Mouse (Mus musculus): ENCODE data around the gene Ebp. TPM values are rescaled to one million over a fixed set of nuclear protein-coding genes. Genes with fewer than 3 reads are reported as not detected.

The Ebp gene
- polyA plus RNA-seq, 1 experiment: 116 TPM

DNA sequence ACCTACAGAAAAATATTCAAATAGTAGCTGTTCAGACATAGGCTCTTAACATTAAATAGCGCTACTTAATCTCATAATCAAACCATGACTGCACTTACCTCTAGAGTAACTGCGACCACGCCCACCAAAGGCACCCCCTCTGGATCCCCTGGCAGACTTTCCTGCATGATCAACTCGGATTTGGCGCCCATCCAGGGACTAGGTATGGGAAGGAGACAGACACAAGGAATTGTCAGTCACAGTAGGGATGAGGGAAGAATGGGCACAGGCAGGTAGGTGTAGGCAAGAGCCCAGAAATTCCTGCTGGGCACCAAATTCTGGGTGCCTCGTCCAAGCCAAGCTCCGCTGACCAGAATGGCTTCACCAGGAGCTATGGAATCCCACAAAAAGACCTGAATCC, 49.6 kb downstream of the Ebp start:
- H3K4me3 ChIP-seq: peak overlapping the region; percentile 90
- no peak overlapping the region for H3ac ChIP-seq (ENCODE audit: control insufficient read depth, insufficient read length)
- TF ChIP-seq MAX (IDR thresholded peaks at IDR 0.05; ENCODE audit: low read depth) (no peak), REST (IDR thresholded peaks at IDR 0.05; ENCODE audit: insufficient read depth, insufficient read length) (no peak), CEBPB (IDR thresholded peaks at IDR 0.05; ENCODE audit: insufficient read depth, poor library complexity, severe bottlenecking) (no peak), POLR2AphosphoS2 (IDR thresholded peaks at IDR 0.05; ENCODE audit: insufficient read length, low read depth) (no peak), TCF12 (IDR thresholded peaks at IDR 0.05; ENCODE audit: insufficient read depth, poor library complexity, severe bottlenecking) (no peak), MYOD1 (IDR thresholded peaks at IDR 0.05; ENCODE audit: control insufficient read depth in 1 of 3, insufficient read length in 2 of 3, low read depth in 2 of 3) (no peak), TCF3 (IDR thresholded peaks at IDR 0.05; ENCODE audit: insufficient read length, low read depth) (no peak), POLR2A (IDR thresholded peaks at IDR 0.05; ENCODE audit: insufficient read length, low read depth) (no peak), SRF (IDR thresholded peaks at IDR 0.05; ENCODE audit: control insufficient read depth, insufficient read length, low read depth) (no peak), USF1 (IDR thresholded peaks at IDR 0.05; ENCODE audit: low read depth) (no peak), MYOG (IDR thresholded peaks at IDR 0.05; ENCODE audit: control insufficient read depth in 1 of 3, insufficient read depth in 1 of 3, insufficient read length in 2 of 3, low read depth in 2 of 3) (no peak), E2F4 (IDR thresholded peaks at IDR 0.05; ENCODE audit: insufficient read depth) (no peak)
- H3K4me2 ChIP-seq (ENCODE audit: low read depth): peak overlapping the region; percentile 70
- H3K27me3 ChIP-seq (ENCODE audit: control insufficient read depth, insufficient read depth, insufficient read length): no peaks in the 10 kb centered on the region
- H3K36me3 ChIP-seq (ENCODE audit: control insufficient read depth, insufficient read depth): peaks cover 21% of the 10 kb centered on the region
- H3K79me2 ChIP-seq (ENCODE audit: control insufficient read depth, insufficient read depth): peaks cover 20% of the 10 kb centered on the region

DNA sequence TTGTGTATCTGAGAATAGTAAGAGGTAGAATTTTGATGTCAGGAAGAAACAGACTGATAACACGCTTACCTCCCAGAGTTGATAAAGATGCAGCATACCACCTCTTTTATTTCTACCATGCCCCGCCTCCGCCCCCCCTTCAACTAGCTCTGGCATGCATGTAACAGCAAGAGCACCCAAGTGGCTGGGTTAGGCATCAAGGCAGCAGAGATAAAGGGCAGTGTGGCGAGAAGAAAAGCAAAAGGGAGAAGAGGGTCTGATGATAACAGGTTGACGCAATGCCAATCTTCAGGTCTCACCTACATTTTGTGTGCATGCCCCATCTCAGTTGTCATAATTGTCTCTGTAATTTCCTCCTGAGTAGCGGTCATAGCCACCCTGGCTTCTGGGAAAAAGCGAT, 50.4 kb downstream of the Ebp start:
- Histone ChIP-seq H3ac (ENCODE audit: control insufficient read depth, insufficient read length) (no peak overlapping the region), H3K4me3 (no peak overlapping the region), H3K27me3 (ENCODE audit: control insufficient read depth, insufficient read depth, insufficient read length) (no peaks in the 10 kb centered on the region), H3K4me2 (ENCODE audit: low read depth) (peak overlapping the region; percentile 70), H3K79me2 (ENCODE audit: control insufficient read depth, insufficient read depth) (peaks cover 20% of the 10 kb centered on the region), H3K36me3 (ENCODE audit: control insufficient read depth, insufficient read depth) (peaks cover 21% of the 10 kb centered on the region)
- TF ChIP-seq MYOG (IDR thresholded peaks at IDR 0.05; ENCODE audit: control insufficient read depth in 1 of 3, insufficient read depth in 1 of 3, insufficient read length in 2 of 3, low read depth in 2 of 3): no peak
- TF ChIP-seq SRF (IDR thresholded peaks at IDR 0.05; ENCODE audit: control insufficient read depth, insufficient read length, low read depth): no peak
- no peak for TF ChIP-seq USF1 (IDR thresholded peaks at IDR 0.05; ENCODE audit: low read depth)
- TF ChIP-seq POLR2A (IDR thresholded peaks at IDR 0.05; ENCODE audit: insufficient read length, low read depth): no peak
- no peak for TF ChIP-seq TCF3 (IDR thresholded peaks at IDR 0.05; ENCODE audit: insufficient read length, low read depth)
- no peak for TF ChIP-seq REST (IDR thresholded peaks at IDR 0.05; ENCODE audit: insufficient read depth, insufficient read length)
- no peak for TF ChIP-seq CEBPB (IDR thresholded peaks at IDR 0.05; ENCODE audit: insufficient read depth, poor library complexity, severe bottlenecking)
- no peak for TF ChIP-seq MAX (IDR thresholded peaks at IDR 0.05; ENCODE audit: low read depth)
- no peak for TF ChIP-seq TCF12 (IDR thresholded peaks at IDR 0.05; ENCODE audit: insufficient read depth, poor library complexity, severe bottlenecking)
- TF ChIP-seq MYOD1 (IDR thresholded peaks at IDR 0.05; ENCODE audit: control insufficient read depth in 1 of 3, insufficient read length in 2 of 3, low read depth in 2 of 3): no peak
- no peak for TF ChIP-seq E2F4 (IDR thresholded peaks at IDR 0.05; ENCODE audit: insufficient read depth)
- TF ChIP-seq POLR2AphosphoS2 (IDR thresholded peaks at IDR 0.05; ENCODE audit: insufficient read length, low read depth): no peak

DNA sequence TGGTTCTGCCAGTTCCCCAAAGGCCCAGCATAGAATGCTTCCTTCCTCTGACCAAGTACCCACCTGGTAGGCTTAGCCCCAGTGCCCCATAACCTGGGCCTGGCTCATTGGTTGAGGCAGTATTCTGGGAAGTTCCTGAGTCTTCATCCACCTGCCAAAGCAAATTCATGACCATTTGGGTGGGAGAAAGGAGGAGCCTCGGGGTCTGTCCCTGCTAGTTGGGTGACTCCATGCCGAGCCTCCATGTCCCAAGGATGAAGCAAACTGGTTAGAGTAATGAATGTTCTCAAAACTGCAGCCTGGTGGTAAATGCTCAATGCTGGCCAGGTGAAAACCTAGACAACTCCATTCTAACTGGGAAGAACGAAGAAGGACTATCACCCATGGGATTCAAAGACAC, 52.3 kb downstream of the Ebp start:
- peaks cover 21% of the 10 kb centered on the region for H3K36me3 ChIP-seq (ENCODE audit: control insufficient read depth, insufficient read depth)
- no peak overlapping the region for H3ac ChIP-seq (ENCODE audit: control insufficient read depth, insufficient read length)
- no peak overlapping the region for H3K4me3 ChIP-seq
- H3K27me3 ChIP-seq (ENCODE audit: control insufficient read depth, insufficient read depth, insufficient read length): no peaks in the 10 kb centered on the region
- peaks cover 20% of the 10 kb centered on the region for H3K79me2 ChIP-seq (ENCODE audit: control insufficient read depth, insufficient read depth)
- TF ChIP-seq TCF12 (IDR thresholded peaks at IDR 0.05; ENCODE audit: insufficient read depth, poor library complexity, severe bottlenecking): no peak
- H3K4me2 ChIP-seq (ENCODE audit: low read depth): no peak overlapping the region

DNA sequence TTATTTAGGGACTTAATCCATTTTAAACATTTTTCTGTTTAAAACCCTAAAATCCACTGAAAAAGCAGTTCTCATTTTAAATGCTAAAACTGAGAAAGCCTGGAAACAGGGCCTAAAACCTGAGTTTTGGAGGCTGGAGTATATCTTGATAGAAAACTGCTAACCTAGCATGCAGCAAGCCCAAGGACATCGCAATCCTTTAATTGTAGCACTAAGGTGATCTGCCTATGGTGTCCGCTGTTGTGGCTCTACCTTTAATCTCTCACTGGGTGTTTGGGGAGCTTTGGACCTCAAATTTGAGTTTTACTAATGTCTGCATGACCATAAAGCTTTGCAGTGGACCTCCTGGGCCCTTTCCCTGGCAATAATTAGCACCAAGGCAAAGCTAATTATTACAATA, 52.9 kb downstream of the Ebp start:
- Histone ChIP-seq H3K4me3 (no peak overlapping the region), H3K36me3 (ENCODE audit: control insufficient read depth, insufficient read depth) (peaks cover 21% of the 10 kb centered on the region), H3K79me2 (ENCODE audit: control insufficient read depth, insufficient read depth) (peaks cover 20% of the 10 kb centered on the region), H3K27me3 (ENCODE audit: control insufficient read depth, insufficient read depth, insufficient read length) (no peaks in the 10 kb centered on the region), H3ac (ENCODE audit: control insufficient read depth, insufficient read length) (no peak overlapping the region), H3K4me2 (ENCODE audit: low read depth) (no peak overlapping the region)
- TF ChIP-seq POLR2AphosphoS2 (IDR thresholded peaks at IDR 0.05; ENCODE audit: insufficient read length, low read depth): peak; percentile 54
- TF ChIP-seq TCF12 (IDR thresholded peaks at IDR 0.05; ENCODE audit: insufficient read depth, poor library complexity, severe bottlenecking): no peak

DNA sequence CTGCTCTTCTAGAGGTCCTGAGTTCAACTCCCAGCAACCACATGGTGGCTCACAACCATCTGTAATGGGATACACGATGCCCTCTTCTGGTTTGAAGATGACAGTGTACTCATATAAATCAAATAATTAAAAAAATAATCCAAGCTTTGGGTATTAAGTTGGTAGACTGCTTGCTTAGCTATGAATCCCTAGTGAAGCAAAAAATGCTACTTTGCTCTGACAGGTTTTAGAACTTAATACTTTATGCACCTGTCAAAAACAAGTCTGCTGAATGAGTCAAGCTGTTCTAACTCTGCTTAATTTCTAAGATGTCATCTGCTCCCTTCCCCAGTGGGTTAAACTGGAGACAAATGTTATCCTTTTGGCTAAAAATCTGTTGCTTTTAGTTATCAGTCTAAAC, 53.8 kb downstream of the Ebp start:
- Histone ChIP-seq H3K79me2 (ENCODE audit: control insufficient read depth, insufficient read depth) (peaks cover 14% of the 10 kb centered on the region), H3ac (ENCODE audit: control insufficient read depth, insufficient read length) (no peak overlapping the region), H3K4me3 (no peak overlapping the region), H3K4me2 (ENCODE audit: low read depth) (no peak overlapping the region), H3K36me3 (ENCODE audit: control insufficient read depth, insufficient read depth) (peaks cover 21% of the 10 kb centered on the region), H3K27me3 (ENCODE audit: control insufficient read depth, insufficient read depth, insufficient read length) (no peaks in the 10 kb centered on the region)
- TF ChIP-seq SRF (IDR thresholded peaks at IDR 0.05; ENCODE audit: control insufficient read depth, insufficient read length, low read depth): no peak
- TF ChIP-seq REST (IDR thresholded peaks at IDR 0.05; ENCODE audit: insufficient read depth, insufficient read length): no peak
- TF ChIP-seq CEBPB (IDR thresholded peaks at IDR 0.05; ENCODE audit: insufficient read depth, poor library complexity, severe bottlenecking): no peak
- TF ChIP-seq TCF3 (IDR thresholded peaks at IDR 0.05; ENCODE audit: insufficient read length, low read depth): no peak
- TF ChIP-seq MYOD1 (IDR thresholded peaks at IDR 0.05; ENCODE audit: control insufficient read depth in 1 of 3, insufficient read length in 2 of 3, low read depth in 2 of 3): no peak
- TF ChIP-seq MYOG (IDR thresholded peaks at IDR 0.05; ENCODE audit: control insufficient read depth in 1 of 3, insufficient read depth in 1 of 3, insufficient read length in 2 of 3, low read depth in 2 of 3): no peak
- TF ChIP-seq E2F4 (IDR thresholded peaks at IDR 0.05; ENCODE audit: insufficient read depth): no peak
- no peak for TF ChIP-seq POLR2A (IDR thresholded peaks at IDR 0.05; ENCODE audit: insufficient read length, low read depth)
- no peak for TF ChIP-seq USF1 (IDR thresholded peaks at IDR 0.05; ENCODE audit: low read depth)
- no peak for TF ChIP-seq POLR2AphosphoS2 (IDR thresholded peaks at IDR 0.05; ENCODE audit: insufficient read length, low read depth)
